Mouse (Mus musculus) liver, embryonic 11.5 days (tissue): Measurements from ENCODE around the gene AC124502.3. TPM values are rescaled to one million over a fixed set of nuclear protein-coding genes. Genes with fewer than 3 reads are reported as not detected.

Experiments
- ATAC-seq: fragments of 200-750 bp; cut with Nextera tagmentation; replicated peaks from 2 replicates; pipeline ENCODE4 v1.8.0; 2017; ENCODE audit warnings: moderate number of reproducible peaks, mild to moderate bottlenecking, moderate TSS enrichment, moderate library complexity; ENCODE audit not compliant: low FRiP score
- DNase-seq: peaks from one replicate; pipeline ENCODE4 v3.0.0-alpha.2; 2017; ENCODE audit warnings: low spot score
- H3K27ac ChIP-seq: fragments of 300-500 bp; sonication (generic); 2 replicates; pipeline ENCODE4 v1.5.1; 2014; ENCODE audit warnings: mild to moderate bottlenecking, low read depth, low read length, control low read depth
- H3K27me3 ChIP-seq: fragments of 300-500 bp; sonication (generic); replicated peaks from 2 replicates; pipeline ENCODE4 v1.6.1; 2014; ENCODE audit warnings: low read length, mixed read lengths; ENCODE audit not compliant: control insufficient read depth, insufficient read depth
- H3K36me3 ChIP-seq: fragments of 300-500 bp; sonication (generic); 2 replicates; pipeline ENCODE4 v1.6.1; 2014; ENCODE audit warnings: mild to moderate bottlenecking, low read length, moderate library complexity, mixed read lengths; ENCODE audit not compliant: control insufficient read depth, insufficient read depth
- H3K4me1 ChIP-seq: fragments of 300-500 bp; sonication (generic); replicated peaks from 2 replicates; pipeline ENCODE4 v1.6.1; 2014; ENCODE audit warnings: low read length, mixed read lengths; ENCODE audit not compliant: control insufficient read depth, insufficient read depth
- H3K4me2 ChIP-seq: fragments of 300-500 bp; sonication (generic); 2 replicates; pipeline ENCODE4 v1.6.1; 2014; ENCODE audit warnings: mild to moderate bottlenecking, control low read depth, moderate library complexity
- H3K4me3 ChIP-seq: fragments of 300-500 bp; sonication (generic); 2 replicates; pipeline ENCODE4 v1.5.1; 2014; ENCODE audit warnings: low read depth, low read length, control low read depth
- H3K9ac ChIP-seq: fragments of 300-500 bp; sonication (generic); 2 replicates; pipeline ENCODE4 v1.6.1; 2014; ENCODE audit warnings: low read depth, low read length, control low read depth
- H3K9me3 ChIP-seq: fragments of 300-500 bp; sonication (generic); 2 replicates; pipeline ENCODE4 v1.6.1; 2016; ENCODE audit warnings: low read length, inconsistent platforms, mixed read lengths; ENCODE audit not compliant: control insufficient read depth
- WGBS: fragments of 180-500 bp; shearing (Covaris S2); extraction: QIAGEN DNeasy Blood & Tissue Kit; methylation state at CpG from one replicate; pipeline ENCODE4 v1.1.7; 2014; 5-methylcytosine and 5-hydroxymethylcytosine counted together
- polyA plus RNA-seq: library from polyadenylated mRNA; unstranded; fragments of >200 nt; fragmentation: Nextera tagmentation; extraction: Ambion mirVana; gene quantifications from 2 replicates; pipeline ENCODE4 v1.2.1, GENCODE M21; 2014

The AC124502.3 gene
- polyA plus RNA-seq, 1 experiment from 2014 or later, result 1.1 TPM

DNA sequence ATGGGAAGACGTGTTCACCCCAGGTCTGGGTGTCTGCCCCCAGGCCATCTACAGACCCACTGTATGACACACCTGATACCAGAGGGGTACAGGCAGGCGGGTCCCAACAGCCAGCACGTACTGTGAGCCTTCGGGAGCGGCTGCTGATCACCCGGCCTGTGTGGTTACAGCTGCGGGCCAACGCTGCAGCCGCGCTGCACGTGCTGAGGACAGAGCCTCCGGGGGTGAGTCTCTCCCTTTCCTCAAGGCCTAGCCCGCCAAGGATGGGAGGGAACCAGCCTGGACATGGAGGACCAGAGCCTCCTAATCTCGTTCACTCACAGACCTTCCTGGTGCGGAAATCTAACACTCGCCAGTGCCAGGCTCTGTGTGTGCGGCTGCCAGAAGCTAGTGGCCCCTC lies 12.3 kb downstream of the AC124502.3 start:
- H3K4me2 ChIP-seq, result peak overlapping the region; percentile 51
- H3K27me3 ChIP-seq, result peaks cover 36% of the 10 kb centered on the region
- DNase-seq (no peak), ATAC-seq (peak; percentile 35; the same call in 1 of the 2 replicates)
- no peaks in the 10 kb centered on the region for H3K4me1 ChIP-seq
- 17% methylated on average over 17 of the region's 17 CpGs for WGBS
- no peaks in the 10 kb centered on the region for H3K9me3 ChIP-seq
- H3K27ac ChIP-seq, result no peak overlapping the region; the same call in 1 of the 2 replicates
- H3K9ac ChIP-seq, result 0 out of 2 replicates have a peak overlapping the region, but pooled peaks have one; percentile 20
- H3K36me3 ChIP-seq, result peaks cover 15% of the 10 kb centered on the region; the same call in 1 of the 2 replicates
- H3K4me3 ChIP-seq, result peak overlapping the region; percentile 31

DNA sequence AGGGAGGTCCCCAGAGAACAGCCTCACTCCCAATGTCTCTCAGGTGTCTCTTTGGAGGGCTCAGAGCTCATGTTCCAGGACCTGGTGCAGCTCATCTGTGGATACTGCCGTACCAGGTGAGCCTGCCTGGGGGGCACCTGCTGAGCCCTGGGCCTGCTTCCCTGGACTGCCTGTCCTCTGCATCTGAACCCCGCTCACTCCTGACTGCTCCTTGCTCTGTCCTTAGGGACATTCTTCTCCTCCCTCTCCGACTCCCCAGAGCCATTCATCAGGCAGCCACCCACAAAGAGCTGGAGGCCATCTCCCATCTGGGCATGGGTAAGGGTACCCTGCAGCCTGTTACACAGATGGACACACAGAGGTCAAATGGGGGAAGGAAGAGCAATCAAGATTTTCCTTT lies 12.8 kb downstream of the AC124502.3 start:
- Histone ChIP-seq H3K27me3 (peaks cover 36% of the 10 kb centered on the region), H3K4me3 (peak overlapping the region; percentile 31; the same call in 1 of the 2 replicates), H3K4me2 (peak overlapping the region; percentile 51), H3K36me3 (peaks cover 13% of the 10 kb centered on the region; the same call in 1 of the 2 replicates), H3K4me1 (peaks cover 2% of the 10 kb centered on the region; the same call in 1 of the 2 replicates), H3K27ac (no peak overlapping the region; the same call in 1 of the 2 replicates), H3K9me3 (no peaks in the 10 kb centered on the region), H3K9ac (0 out of 2 replicates have a peak overlapping the region, but pooled peaks have one; percentile 20)
- no peak for ATAC-seq
- WGBS, result 53% methylated on average over 3 of the region's 3 CpGs
- DNase-seq, result no peak

- DNase-seq (no peak), ATAC-seq (no peak)
- no peak overlapping the region for H3K27ac ChIP-seq
- no peak overlapping the region for H3K4me3 ChIP-seq
- H3K9me3 ChIP-seq, result no peaks in the 10 kb centered on the region
- H3K27me3 ChIP-seq, result peaks cover 36% of the 10 kb centered on the region
- H3K4me1 ChIP-seq, result peaks cover 7% of the 10 kb centered on the region; the same call in 1 of the 2 replicates
- peak overlapping the region; percentile 10; the same call in 1 of the 2 replicates for H3K4me2 ChIP-seq
- H3K36me3 ChIP-seq, result peaks cover 11% of the 10 kb centered on the region; the same call in 1 of the 2 replicates
- WGBS, result 38% methylated on average over 25 of the region's 25 CpGs
- H3K9ac ChIP-seq, result no peak overlapping the region
These were observed 13.6 kb downstream of the AC124502.3 start for GRCm38 (mm10) chr19:5052166-5052822.

GRCm38 (mm10) chr19:5052853-5053252 lies 14.2 kb downstream of the AC124502.3 start:
- 66% methylated on average over 17 of the region's 17 CpGs for WGBS
- Histone ChIP-seq H3K4me2 (no peak overlapping the region), H3K27me3 (peaks cover 36% of the 10 kb centered on the region), H3K9ac (no peak overlapping the region), H3K9me3 (no peaks in the 10 kb centered on the region), H3K36me3 (peaks cover 8% of the 10 kb centered on the region; the same call in 1 of the 2 replicates), H3K27ac (no peak overlapping the region), H3K4me3 (no peak overlapping the region), H3K4me1 (peaks cover 8% of the 10 kb centered on the region)
- ATAC-seq, result no peak
- no peak for DNase-seq

DNA sequence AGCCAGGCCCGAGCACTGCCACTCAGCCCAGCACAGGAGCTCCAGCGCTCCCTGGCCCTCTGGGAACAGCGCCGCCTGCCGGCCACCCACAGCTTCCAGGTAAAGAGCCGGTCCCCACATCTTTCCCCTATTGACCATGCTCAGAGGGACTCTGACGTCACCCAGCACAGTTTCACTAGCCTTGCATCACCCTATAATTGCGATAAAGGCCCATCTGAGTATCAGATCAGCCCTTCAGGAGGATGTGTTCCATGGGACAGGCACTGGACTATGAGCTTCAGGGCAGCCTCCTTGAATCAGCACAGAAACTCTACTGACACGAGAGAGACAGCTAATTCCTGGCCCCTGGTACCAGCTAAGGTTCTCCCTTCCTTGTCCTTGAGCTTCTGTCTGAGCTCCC lies 15.2 kb downstream of the AC124502.3 start:
- WGBS, result 28% methylated on average over 9 of the region's 9 CpGs
- H3K27me3 ChIP-seq, result peaks cover 36% of the 10 kb centered on the region
- peaks cover 3% of the 10 kb centered on the region; the same call in 1 of the 2 replicates for H3K36me3 ChIP-seq
- peak; percentile 63 for DNase-seq
- H3K27ac ChIP-seq, result no peak overlapping the region
- H3K9me3 ChIP-seq, result no peaks in the 10 kb centered on the region
- no peak overlapping the region for H3K4me2 ChIP-seq
- H3K4me3 ChIP-seq, result no peak overlapping the region
- H3K9ac ChIP-seq, result no peak overlapping the region
- ATAC-seq, result no peak
- peaks cover 18% of the 10 kb centered on the region for H3K4me1 ChIP-seq

DNA sequence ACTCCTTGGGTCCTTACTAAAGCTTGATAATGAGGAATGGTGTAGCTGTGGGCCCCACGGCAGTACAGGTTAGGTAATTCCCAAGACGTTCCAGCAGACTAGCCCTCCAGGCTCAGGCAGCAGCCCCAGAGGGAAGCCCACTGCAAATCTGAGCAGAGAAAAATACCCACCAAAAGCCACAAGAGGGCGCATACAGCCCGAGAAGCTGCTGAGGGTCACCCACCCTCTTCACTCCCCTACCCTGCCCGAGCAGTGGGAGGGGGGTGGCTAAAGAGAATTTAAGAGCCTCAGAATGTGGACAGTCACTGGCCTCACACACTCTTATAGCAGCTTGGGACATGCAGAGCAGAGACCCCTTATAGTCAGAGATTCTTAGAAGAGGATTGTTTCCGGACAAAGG lies 17.6 kb downstream of the AC124502.3 start:
- no peak overlapping the region for H3K4me3 ChIP-seq
- no peaks in the 10 kb centered on the region for H3K36me3 ChIP-seq
- H3K4me2 ChIP-seq, result no peak overlapping the region
- no peak for ATAC-seq
- no peaks in the 10 kb centered on the region for H3K9me3 ChIP-seq
- no peak overlapping the region for H3K27ac ChIP-seq
- peaks cover 27% of the 10 kb centered on the region for H3K27me3 ChIP-seq
- no peak overlapping the region for H3K9ac ChIP-seq
- peaks cover 40% of the 10 kb centered on the region for H3K4me1 ChIP-seq
- WGBS, result 13% methylated on average over 6 of the region's 6 CpGs
- DNase-seq, result peak; percentile 64

DNA sequence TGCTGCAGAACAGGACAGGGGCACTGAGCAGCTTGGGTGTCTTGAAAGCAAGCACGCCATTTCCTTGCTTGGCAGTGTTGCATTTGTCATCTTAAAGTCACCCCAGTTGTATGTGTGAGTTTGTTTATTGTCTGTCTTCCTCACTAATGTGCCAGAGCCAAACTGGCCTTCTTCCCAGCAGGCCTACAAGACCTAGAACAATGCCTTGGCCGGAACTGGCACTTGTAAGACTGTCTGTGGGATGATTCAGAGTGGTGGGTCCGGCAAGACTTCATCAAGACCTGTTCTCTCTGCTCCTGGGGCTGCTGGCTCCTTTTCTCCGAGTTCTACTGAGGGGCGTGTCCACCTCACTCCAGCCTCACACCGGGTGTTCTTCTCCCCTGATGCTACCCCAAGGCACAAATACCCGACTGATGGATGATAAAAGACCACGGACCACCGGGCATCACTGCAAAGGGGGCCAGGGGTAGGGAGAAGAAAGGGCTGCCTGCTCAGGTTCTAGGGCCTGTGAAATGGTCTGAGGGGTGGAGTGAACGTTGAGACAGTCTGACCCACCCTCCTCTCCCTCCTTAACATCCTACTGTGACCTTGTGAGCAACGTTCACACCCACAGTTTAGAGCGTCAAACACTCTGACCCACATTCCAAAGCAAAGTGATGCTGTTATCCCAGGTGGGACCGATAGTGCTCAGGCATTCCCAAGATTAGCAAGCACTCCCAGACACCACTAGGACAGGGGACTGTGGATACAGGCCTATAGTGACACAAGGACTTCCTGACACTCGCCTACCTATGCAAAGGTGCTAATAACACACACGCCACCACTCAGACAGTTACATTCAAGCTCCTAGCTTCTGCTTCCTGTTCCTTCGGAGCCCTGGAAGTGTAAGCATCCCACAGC lies 19.4 kb downstream of the AC124502.3 start:
- Histone ChIP-seq H3K4me2 (no peak overlapping the region), H3K27ac (peak overlapping the region; percentile 45), H3K27me3 (peaks cover 8% of the 10 kb centered on the region), H3K9ac (no peak overlapping the region), H3K9me3 (no peaks in the 10 kb centered on the region), H3K4me3 (no peak overlapping the region), H3K4me1 (peaks cover 42% of the 10 kb centered on the region), H3K36me3 (no peaks in the 10 kb centered on the region)
- WGBS, result 29% methylated on average over 16 of the region's 16 CpGs
- ATAC-seq (no peak), DNase-seq (no peak)
